Mouse (Mus musculus): ENCODE results near the gene Tnk1.

The Tnk1 gene

DNA sequence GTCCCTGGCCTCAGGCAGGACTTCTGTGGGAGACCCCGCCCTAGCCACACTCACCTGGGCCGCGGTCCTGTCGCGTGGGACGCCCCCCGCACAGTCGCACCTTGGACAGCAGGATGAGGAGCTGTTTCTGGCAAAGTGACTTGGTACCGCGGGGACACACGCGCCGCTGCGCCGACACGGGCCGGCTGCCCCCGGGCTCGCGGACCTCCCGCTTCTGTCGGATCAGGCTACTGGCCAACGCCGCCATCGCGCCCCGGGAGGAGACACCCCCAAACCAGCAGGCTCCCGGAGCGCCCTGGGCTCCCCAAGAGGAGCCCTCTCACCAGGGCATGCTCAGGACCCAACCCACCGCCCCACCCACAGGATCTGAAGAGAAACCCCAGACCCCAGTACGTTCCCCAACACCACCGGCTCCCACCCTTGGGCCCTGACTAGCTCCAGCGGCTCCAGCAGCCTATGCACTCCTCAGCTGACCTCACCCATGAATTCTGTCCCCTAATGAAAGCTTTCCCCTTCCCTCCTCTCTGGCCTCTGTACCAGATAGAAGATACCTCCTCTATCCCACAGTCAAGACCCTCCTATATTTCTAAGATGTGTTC lies 57.1 kb downstream of the Tnk1 start, which contains the start of gene Fgf11:
TSS of gene Fgf11 (minus strand) at position 479 of the 599 bp plus-strand sequence.
- DNase-seq = no peak

Measured in spleen, adult 18-20 months (tissue).